Mouse (Mus musculus): ENCODE results near the gene Frmd8.

GRCm38 (mm10) chr19:5881155-5881554 is 6.1 kb upstream of the Frmd8 start:
- TF ChIP-seq CTCF (conservative IDR thresholded peaks at IDR 0.05; ENCODE audit: insufficient read depth, insufficient read length, low read depth, low read length) (no peak), POLR2A (IDR thresholded peaks at IDR 0.05; ENCODE audit: low read depth, low read length) (no peak)

All from kidney, adult 2 months (tissue).